Comparison of ENCODE assay signal across 7 mouse cellular contexts in the genomic region with DNA sequence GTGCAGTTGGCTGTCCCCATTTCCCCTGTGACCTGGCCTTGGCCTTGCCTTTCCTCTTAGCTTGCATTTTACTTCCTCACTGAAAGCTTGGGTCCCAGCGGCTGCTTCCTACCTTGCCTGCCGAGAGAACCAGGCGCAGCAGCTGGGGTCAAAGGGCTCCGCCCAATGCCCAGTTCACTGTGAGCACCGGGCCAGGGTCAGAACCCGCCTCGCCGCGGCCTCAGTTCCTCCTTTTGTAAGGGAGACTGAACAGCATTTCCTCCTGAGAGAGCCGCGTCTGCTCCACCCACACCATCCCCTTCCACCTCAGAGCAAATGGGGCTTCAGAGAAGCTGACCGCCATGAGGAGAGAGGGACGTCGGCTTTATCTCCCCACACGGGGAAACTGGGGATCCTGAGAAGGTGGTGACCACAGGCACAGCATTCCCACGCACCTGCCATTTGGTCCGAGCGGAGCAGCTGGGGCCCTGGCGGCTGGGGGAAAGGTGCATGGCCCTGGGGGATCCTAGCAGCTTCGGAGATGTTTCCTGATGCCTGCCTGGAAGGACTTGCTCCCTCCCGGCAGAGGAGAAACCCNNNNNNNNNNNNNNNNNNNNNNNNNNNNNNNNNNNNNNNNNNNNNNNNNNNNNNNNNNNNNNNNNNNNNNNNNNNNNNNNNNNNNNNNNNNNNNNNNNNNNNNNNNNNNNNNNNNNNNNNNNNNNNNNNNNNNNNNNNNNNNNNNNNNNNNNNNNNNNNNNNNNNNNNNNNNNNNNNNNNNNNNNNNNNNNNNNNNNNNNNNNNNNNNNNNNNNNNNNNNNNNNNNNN. TPM values are rescaled to one million over a fixed set of nuclear protein-coding genes. Genes with fewer than 3 reads are reported as not detected.
A peak's percentile ranks its signal among the peaks of the same experiment; 100 is the strongest.
DNase-seq lines count a peak whose midpoint lies in the region; ATAC-seq and TF ChIP-seq lines count a peak whose summit lies in the region.

No protein-coding gene starts in this region.

- no peaks in the 10 kb centered on the region for H3K36me3 ChIP-seq in heart, embryonic 14.5 days (ENCODE audit: control insufficient read depth, insufficient read depth, low read length)
- H3K36me3 ChIP-seq in kidney, embryonic 16.5 days (ENCODE audit: insufficient read depth, low read length) = no peaks in the 10 kb centered on the region
- H3K36me3 ChIP-seq in stomach, embryonic 15.5 days = no peaks in the 10 kb centered on the region

- 15% methylated on average over 21 of the region's 21 CpGs for WGBS in heart, embryonic 14.5 days
- WGBS in kidney, embryonic 16.5 days = 16% methylated on average over 21 of the region's 21 CpGs
- 27% methylated on average over 21 of the region's 21 CpGs for WGBS in stomach, embryonic 15.5 days

- H3K4me1 ChIP-seq in heart, embryonic 14.5 days (ENCODE audit: control insufficient read depth in 2 of 2, insufficient read depth in 2 of 2, low read length in 2 of 2) = peaks cover 11 to 30% of the 10 kb centered on the region in 2 experiments
- peaks cover 54% of the 10 kb centered on the region for H3K4me1 ChIP-seq in kidney, embryonic 16.5 days (ENCODE audit: insufficient read depth, low read length)
- H3K4me1 ChIP-seq in stomach, embryonic 15.5 days = peaks cover 38% of the 10 kb centered on the region

- H3K9ac ChIP-seq in heart, embryonic 14.5 days (ENCODE audit: low read length) = peak overlapping the region; percentile 68
- peak overlapping the region; percentile 61 for H3K9ac ChIP-seq in kidney, embryonic 16.5 days (replicated peaks; ENCODE audit: low read length)
- no peak overlapping the region for H3K9ac ChIP-seq in stomach, embryonic 15.5 days

- no peak for TF ChIP-seq CTCF in Patski (IDR thresholded peaks at IDR 0.05)

- H3K4me3 ChIP-seq in heart, embryonic 14.5 days (ENCODE audit: control insufficient read depth in 1 of 2, insufficient read depth in 1 of 2, low read depth in 1 of 2, low read length in 2 of 2) = peak overlapping the region; percentile 32 to 34
- H3K4me3 ChIP-seq in kidney, embryonic 16.5 days (ENCODE audit: low read length) = peak overlapping the region; percentile 33
- H3K4me3 ChIP-seq in stomach, embryonic 15.5 days (replicated peaks) = peak overlapping the region; percentile 25

- peak overlapping the region; percentile 65 to 85 for H3K27ac ChIP-seq in heart, embryonic 14.5 days (replicated peaks in 1 of 2; ENCODE audit: control insufficient read depth in 1 of 2, insufficient read depth in 1 of 2, low read depth in 2 of 2, low read length in 2 of 2)
- H3K27ac ChIP-seq in kidney, embryonic 16.5 days (ENCODE audit: low read length) = peak overlapping the region; percentile 79
- H3K27ac ChIP-seq in stomach, embryonic 15.5 days = peak overlapping the region; percentile 68

- H3K27me3 ChIP-seq in Patski = no peaks in the 10 kb centered on the region
- H3K27me3 ChIP-seq in heart, embryonic 14.5 days (ENCODE audit: control insufficient read depth, insufficient read depth, low read length) = no peaks in the 10 kb centered on the region
- no peaks in the 10 kb centered on the region for H3K27me3 ChIP-seq in kidney, embryonic 16.5 days (ENCODE audit: insufficient read depth, low read length)
- H3K27me3 ChIP-seq in stomach, embryonic 15.5 days (replicated peaks) = no peaks in the 10 kb centered on the region

- no peaks in the 10 kb centered on the region for H3K9me3 ChIP-seq in heart, embryonic 14.5 days (ENCODE audit: control insufficient read depth, low read length)
- H3K9me3 ChIP-seq in kidney, embryonic 16.5 days (ENCODE audit: low read length) = no peaks in the 10 kb centered on the region
- no peaks in the 10 kb centered on the region for H3K9me3 ChIP-seq in stomach, embryonic 15.5 days

- CTCF ChIA-PET in Patski (lab: Charles Lee) = no interaction called here

- peak; percentile 21 for ATAC-seq in Patski
- ATAC-seq in heart, embryonic 14.5 days (ENCODE audit: insufficient number of reproducible peaks, insufficient read depth, low FRiP score, low read depth) = peak; percentile 38
- ATAC-seq in kidney, embryonic 16.5 days (ENCODE audit: low FRiP score, low TSS enrichment) = peak; percentile 41; the same call in 1 of the 2 replicates
- peak; percentile 50; the same call in 1 of the 2 replicates for ATAC-seq in stomach, embryonic 15.5 days (ENCODE audit: insufficient read depth, low FRiP score, low read depth)

- peak overlapping the region; percentile 62 for H3K4me2 ChIP-seq in heart, embryonic 14.5 days (ENCODE audit: low read length)
- H3K4me2 ChIP-seq in kidney, embryonic 16.5 days (replicated peaks; ENCODE audit: low read depth, low read length) = peak overlapping the region; percentile 45
- H3K4me2 ChIP-seq in stomach, embryonic 15.5 days = peak overlapping the region; percentile 40

- no peak for DNase-seq in Patski (ENCODE audit: low read depth, low spot score)
- peak; percentile 35 for DNase-seq in brain, adult 2 months (ENCODE audit: low read depth, low spot score)
- DNase-seq in lung, postnatal 36 days = peak; percentile 89
- no peak for DNase-seq in cerebellum, adult 11-12 months

- in situ Hi-C loops in Patski (cut with MboI; ENCODE audit: low pct_unique_long_range_greater_than_20kb) = no loop called here

- POLR2A ChIA-PET in Patski (lab: Charles Lee) = interaction anchor here (0.8 kb wide), 1 partner anchor 14 kb away, joined by 3 read pairs; no protein-coding TSS in a partner anchor

RNA-seq across cellular contexts. Expression of a gene that starts 42.9 kb away (rescaled TPM):
- 180 TPM for polyA plus RNA-seq in Patski (2021)
- 166 and 175 TPM in 2 replicates for polyA plus RNA-seq in heart, embryonic 14.5 days (2014; fragmentation: Nextera tagmentation; extraction: Ambion mirVana)
- polyA plus RNA-seq in kidney, embryonic 16.5 days (2015; fragmentation: Nextera tagmentation; extraction: Ambion mirVana) = 319 and 338 TPM in 2 replicates
- polyA plus RNA-seq in stomach, embryonic 15.5 days (2015; fragmentation: Nextera tagmentation; extraction: Ambion mirVana) = 250 and 281 TPM in 2 replicates

RNA-seq across cellular contexts. Expression of a gene that starts 51.0 kb away (rescaled TPM):
- polyA plus RNA-seq in Patski (2021) = 0.10 TPM
- 11.8 and 12.5 TPM in 2 replicates for polyA plus RNA-seq in heart, embryonic 14.5 days (2014; fragmentation: Nextera tagmentation; extraction: Ambion mirVana)
- 40.8 and 49.3 TPM in 2 replicates for polyA plus RNA-seq in kidney, embryonic 16.5 days (2015; fragmentation: Nextera tagmentation; extraction: Ambion mirVana)
- polyA plus RNA-seq in stomach, embryonic 15.5 days (2015; fragmentation: Nextera tagmentation; extraction: Ambion mirVana) = 13.6 and 16.0 TPM in 2 replicates

Comparison
In these comparisons a context has a peak if more than half of its experiments do, and no peak if none do; other contexts are left out.
1. DNase-seq: peak in brain, adult 2 months (single experiment) and lung, postnatal 36 days (single experiment); none in Patski (single experiment) and cerebellum, adult 11-12 months (single experiment).
2. RNA of a gene that starts 51.0 kb away (polyA plus RNA-seq): 40.8 to 49.3 TPM in kidney, embryonic 16.5 days, 13.6 to 16.0 TPM in stomach, embryonic 15.5 days and 11.8 to 12.5 TPM in heart, embryonic 14.5 days; 0.10 TPM in Patski (single experiment); every median in the first group is over 10 times any median in the second.
3. Peak in every context shown above with its lines, with median percentiles within 50 percentile points of each other: ATAC-seq, H3K27ac ChIP-seq, H3K4me2 ChIP-seq and H3K4me3 ChIP-seq.